8 mouse cellular contexts compared by ENCODE assay signal in genomic region chr12:8454487-8454886, GRCm38 (mm10). TPM values are rescaled to one million over a fixed set of nuclear protein-coding genes. Genes with fewer than 3 reads are reported as not detected.
A peak's percentile ranks its signal among the peaks of the same experiment; 100 is the strongest.
DNase-seq lines count a peak whose midpoint lies in the region; ATAC-seq and TF ChIP-seq lines count a peak whose summit lies in the region.

No protein-coding gene starts in this region.

- H3K4me1 ChIP-seq in neural tube, embryonic 15.5 days = peaks cover 19% of the 10 kb centered on the region
- no peaks in the 10 kb centered on the region for H3K4me1 ChIP-seq in thymus, adult 2 months (replicated peaks; ENCODE audit: control insufficient read depth, insufficient read depth, low read length)

- H3K27ac ChIP-seq in neural tube, embryonic 15.5 days (replicated peaks) = no peak overlapping the region
- H3K27ac ChIP-seq in thymus, adult 2 months (ENCODE audit: control insufficient read depth, insufficient read depth, low read length) = no peak overlapping the region

- no peak for ATAC-seq in neural tube, embryonic 15.5 days (ENCODE audit: low FRiP score)

- intact Hi-C loops in heart, postnatal 14 days (cut with DNase I) = no loop called here

- no peaks in the 10 kb centered on the region for H3K27me3 ChIP-seq in neural tube, embryonic 15.5 days (replicated peaks)
- no peaks in the 10 kb centered on the region for H3K27me3 ChIP-seq in thymus, adult 2 months (ENCODE audit: control insufficient read depth, insufficient read depth, low read length)

- no peak overlapping the region for H3K9ac ChIP-seq in neural tube, embryonic 15.5 days (replicated peaks)

- 74% methylated on average over 3 of the region's 3 CpGs for WGBS in neural tube, embryonic 15.5 days
- 92% methylated on average over 3 of the region's 3 CpGs for WGBS in thymus, adult 2 months

- TF ChIP-seq CTCF in thymus, adult 2 months (IDR thresholded peaks at IDR 0.05; ENCODE audit: borderline replicate concordance, control insufficient read depth, extremely low read depth, insufficient read depth, low read length, poor library complexity) = no peak

- H3K36me3 ChIP-seq in neural tube, embryonic 15.5 days = no peaks in the 10 kb centered on the region
- no peaks in the 10 kb centered on the region for H3K36me3 ChIP-seq in thymus, adult 2 months (ENCODE audit: control insufficient read depth, insufficient read depth, low read length)

- no peak overlapping the region for H3K4me3 ChIP-seq in neural tube, embryonic 15.5 days (replicated peaks)
- no peak overlapping the region for H3K4me3 ChIP-seq in thymus, adult 2 months (ENCODE audit: control insufficient read depth, insufficient read depth, low read length)

- no peaks in the 10 kb centered on the region for H3K9me3 ChIP-seq in neural tube, embryonic 15.5 days (replicated peaks)

- no peak overlapping the region for H3K4me2 ChIP-seq in neural tube, embryonic 15.5 days

- TF ChIP-seq POLR2A in thymus, adult 2 months (IDR thresholded peaks at IDR 0.05; ENCODE audit: control insufficient read depth, extremely low read depth, insufficient read depth, low read length, poor library complexity) = no peak

- peak; percentile 52 for DNase-seq in cerebellum, adult 9-10 months
- DNase-seq in cerebellum, postnatal 4 days (ENCODE audit: low spot score in 2 of 2) = no peak
- peak; percentile 81 for DNase-seq in layer of hippocampus, adult 11-12 months (ENCODE audit: low spot score)
- DNase-seq in layer of hippocampus, adult 9-10 months (ENCODE audit: low spot score) = no peak
- peak; percentile 54 to 58 for DNase-seq in heart, postnatal 14 days
- peak; percentile 75 for DNase-seq in lung, postnatal 10 days
- no peak for DNase-seq in thymus, adult 2 months

RNA-seq across cellular contexts. Expression of gene Rhob, which starts 45.3 kb away (rescaled TPM):
- total RNA-seq in heart, postnatal 14 days (2021) = 100 to 1,000 TPM; 220 to 235 TPM
- 77.0 and 91.1 TPM in 2 replicates for polyA plus RNA-seq in neural tube, embryonic 15.5 days (2015; fragmentation: Nextera tagmentation; extraction: Ambion mirVana)
- polyA plus RNA-seq in thymus, adult 2 months (2012; rRNA removed) = 77.3 and 91.4 TPM in 2 replicates

Comparison
In these comparisons a context has a peak if more than half of its experiments do, and no peak if none do; other contexts are left out.
1. DNase-seq: peak in cerebellum, adult 9-10 months (single experiment), layer of hippocampus, adult 11-12 months (single experiment), heart, postnatal 14 days (2 of 2) and lung, postnatal 10 days (single experiment); none in cerebellum, postnatal 4 days (0 of 2), layer of hippocampus, adult 9-10 months (single experiment) and thymus, adult 2 months (single experiment).